Mouse (Mus musculus) heart, embryonic 14.5 days (tissue): ENCODE data around the gene Fcgr4. TPM values are rescaled to one million over a fixed set of nuclear protein-coding genes. Genes with fewer than 3 reads are reported as not detected.
A peak's percentile ranks its signal among the peaks of the same experiment; 100 is the strongest.
"Not testable (repeated sequence)": the region's sequence is repeated elsewhere in the genome, so short reads cannot be mapped to it uniquely, and the experiment has no call there.

Experiments used
- ATAC-seq: fragments of 200-750 bp; cut with Nextera tagmentation; 2 replicates; pipeline ENCODE4 v1.8.0; 2017; ENCODE audit warnings: low read depth, moderate TSS enrichment; ENCODE audit not compliant: insufficient number of reproducible peaks, insufficient read depth, low FRiP score
- H3K27ac ChIP-seq, 2 experiments: fragments of 200-500 bp in 1 of 2; fragments of 300-500 bp in 1 of 2; sonication (generic) in 1 of 2; replicated peaks in 1 of 2; 2 replicates each; pipeline ENCODE4 v1.5.1; 2012 to 2014; ENCODE audit warnings: low read depth in 2 of 2, low read length in 2 of 2, control low read depth in 1 of 2, mild to moderate bottlenecking in 1 of 2, mixed read lengths in 1 of 2; ENCODE audit not compliant: control insufficient read depth in 1 of 2, insufficient read depth in 1 of 2
- H3K27me3 ChIP-seq: fragments of 300-500 bp; sonication (generic); 2 replicates; pipeline ENCODE4 v1.6.1; 2014; ENCODE audit warnings: mild to moderate bottlenecking, low read length, control low read depth; ENCODE audit not compliant: control insufficient read depth, insufficient read depth
- H3K36me3 ChIP-seq: fragments of 300-500 bp; sonication (generic); 2 replicates; pipeline ENCODE4 v1.6.1; 2014; ENCODE audit warnings: mild to moderate bottlenecking, control low read depth, low read length, mixed read lengths; ENCODE audit not compliant: control insufficient read depth, insufficient read depth
- H3K4me1 ChIP-seq, 2 experiments: fragments of 200-500 bp in 1 of 2; fragments of 300-500 bp in 1 of 2; sonication (generic) in 1 of 2; 2 replicates each; pipeline ENCODE4 v1.6.1; 2012 to 2014; ENCODE audit warnings: low read length in 2 of 2, control low read depth in 1 of 2, mixed read lengths in 1 of 2; ENCODE audit not compliant: control insufficient read depth in 2 of 2, insufficient read depth in 2 of 2
- H3K4me2 ChIP-seq: fragments of 300-500 bp; sonication (generic); 2 replicates; pipeline ENCODE4 v1.6.1; 2014; ENCODE audit warnings: mild to moderate bottlenecking, low read length
- H3K4me3 ChIP-seq, 2 experiments: fragments of 200-500 bp in 1 of 2; fragments of 300-500 bp in 1 of 2; sonication (generic) in 1 of 2; 2 replicates each; pipeline ENCODE4 v1.5.1; 2012 to 2014; ENCODE audit warnings: low read length in 2 of 2, mild to moderate bottlenecking in 2 of 2, control low read depth in 1 of 2, low read depth in 1 of 2, moderate library complexity in 1 of 2; ENCODE audit not compliant: control insufficient read depth in 1 of 2, insufficient read depth in 1 of 2
- H3K9ac ChIP-seq: fragments of 300-500 bp; sonication (generic); 2 replicates; pipeline ENCODE4 v1.6.1; 2014; ENCODE audit warnings: mild to moderate bottlenecking, low read length
- H3K9me3 ChIP-seq: fragments of 300-500 bp; sonication (generic); 2 replicates; pipeline ENCODE4 v1.6.1; 2016; ENCODE audit warnings: low read length, control low read depth; ENCODE audit not compliant: control insufficient read depth
- WGBS: fragments of 180-500 bp; shearing (Covaris S2); extraction: QIAGEN DNeasy Blood & Tissue Kit; methylation state at CpG from one replicate; pipeline ENCODE4 v1.1.7; 2014; 5-methylcytosine and 5-hydroxymethylcytosine counted together
- polyA plus RNA-seq: library from polyadenylated mRNA; unstranded; fragments of >200 nt; fragmentation: Nextera tagmentation; extraction: Ambion mirVana; gene quantifications from 2 replicates; pipeline ENCODE4 v1.2.1, GENCODE M21; 2014

Gene Fcgr4
- polyA plus RNA-seq, 1 experiment from 2014 or later, result 1.5 TPM

DNA sequence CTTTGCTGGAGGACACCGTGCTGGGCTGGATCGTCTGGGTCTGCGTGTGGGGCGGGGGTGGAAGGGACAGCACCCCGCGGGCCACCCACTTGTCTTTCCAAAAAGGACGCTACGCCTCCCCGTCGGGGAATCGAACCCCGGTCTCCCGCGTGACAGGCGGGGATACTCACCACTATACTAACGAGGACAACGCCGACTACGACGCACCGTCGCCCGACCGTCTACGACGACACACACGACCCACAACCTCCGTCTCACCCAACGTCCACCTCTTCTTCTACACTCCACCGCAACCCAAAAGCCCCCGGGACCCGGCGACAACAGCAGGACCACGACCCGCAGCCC, 46.5 kb downstream of the Fcgr4 start:
- H3K4me3 ChIP-seq, result peak overlapping the region; percentile 37
- H3K27ac ChIP-seq, H3K9ac ChIP-seq, H3K36me3 ChIP-seq, H3K9me3 ChIP-seq: not testable (repeated sequence)
- H3K4me2 ChIP-seq, result peak overlapping the region; percentile 56
- under 1% methylated on average over 17 of the region's 35 CpGs for WGBS
- H3K4me1 ChIP-seq, result peaks cover 4 to 10% of the 10 kb centered on the region in 2 experiments
- ATAC-seq, result peak; percentile 26
- peaks cover 30% of the 10 kb centered on the region for H3K27me3 ChIP-seq

DNA sequence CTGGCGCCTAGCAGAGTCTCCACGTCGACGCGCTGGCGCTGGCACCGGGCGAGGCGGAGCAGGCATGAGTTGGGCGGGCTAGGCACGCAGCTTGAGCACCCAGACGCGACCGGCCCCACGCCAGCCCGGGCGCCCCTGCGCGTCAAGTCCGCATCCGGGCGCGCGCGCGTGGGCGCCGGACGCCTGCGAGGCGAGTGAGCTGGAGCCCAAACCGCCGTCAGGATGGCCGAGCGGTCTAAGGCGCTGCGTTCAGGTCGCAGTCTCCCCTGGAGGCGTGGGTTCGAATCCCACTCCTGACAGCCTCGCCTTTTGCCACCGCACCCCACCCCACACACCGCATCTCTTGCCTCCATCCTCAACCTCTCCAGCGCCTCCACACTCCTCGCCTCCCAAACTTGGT, 47.0 kb downstream of the Fcgr4 start:
- H3K27ac ChIP-seq, H3K9ac ChIP-seq, H3K4me1 ChIP-seq, H3K9me3 ChIP-seq, H3K36me3 ChIP-seq: not testable (repeated sequence)
- Histone ChIP-seq H3K27me3 (peaks cover 31% of the 10 kb centered on the region), H3K4me3 (peak overlapping the region; percentile 5 to 28; a peak in 1 of 4 replicates), H3K4me2 (peak overlapping the region; percentile 53)
- peak; percentile 2; the same call in 1 of the 2 replicates for ATAC-seq
- 5% methylated on average over 26 of the region's 45 CpGs for WGBS

DNA sequence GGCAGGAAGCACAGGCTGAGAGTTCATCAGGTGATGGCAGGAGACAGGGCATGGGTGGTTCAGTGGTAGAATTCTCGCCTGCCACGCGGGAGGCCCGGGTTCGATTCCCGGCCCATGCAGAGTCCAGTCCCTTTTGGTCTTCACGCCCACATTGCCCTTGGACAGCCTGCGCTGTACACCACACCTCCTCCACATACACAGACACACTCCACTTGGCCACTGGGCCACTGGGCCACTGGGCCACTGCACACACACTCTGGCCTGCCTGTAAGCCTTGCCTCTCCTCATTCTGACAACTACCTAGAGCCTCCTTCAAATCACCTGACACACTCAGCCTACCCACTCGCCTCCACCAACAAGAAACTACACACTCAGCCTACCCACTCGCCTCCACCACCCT, 47.9 kb downstream of the Fcgr4 start:
- WGBS, result 15% methylated on average over 2 of the region's 10 CpGs
- H3K9ac ChIP-seq, H3K36me3 ChIP-seq, H3K4me2 ChIP-seq, H3K4me3 ChIP-seq, H3K27ac ChIP-seq, H3K4me1 ChIP-seq, H3K9me3 ChIP-seq: not testable (repeated sequence)
- H3K27me3 ChIP-seq, result peaks cover 34% of the 10 kb centered on the region
- peak; percentile 17 for ATAC-seq

DNA sequence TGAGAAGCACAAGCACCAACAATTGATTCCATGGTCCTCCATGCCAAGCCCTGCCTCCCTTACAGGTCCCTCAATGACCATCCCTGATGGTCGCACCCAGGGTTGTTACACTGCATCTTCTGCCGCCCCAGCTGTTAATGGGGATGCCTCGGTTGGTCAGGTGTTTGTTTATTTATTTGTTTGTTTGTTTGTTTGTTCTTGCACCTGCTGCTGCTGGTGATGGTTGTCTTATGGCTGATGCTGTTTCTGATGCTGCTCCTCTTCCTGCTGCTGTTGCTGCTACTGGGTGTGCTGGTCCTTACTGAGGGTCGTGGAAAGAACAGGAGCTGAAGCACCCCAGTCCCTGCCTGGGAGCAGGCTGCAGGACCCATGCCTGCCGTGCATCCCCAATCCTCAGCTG, 49.2 kb downstream of the Fcgr4 start:
- H3K4me1 ChIP-seq, H3K4me2 ChIP-seq, H3K4me3 ChIP-seq, H3K27ac ChIP-seq, ATAC-seq, H3K36me3 ChIP-seq, H3K9me3 ChIP-seq, H3K9ac ChIP-seq: not testable (repeated sequence)
- H3K27me3 ChIP-seq, result peaks cover 34% of the 10 kb centered on the region
- WGBS, result 38% methylated on average over 5 of the region's 5 CpGs

DNA sequence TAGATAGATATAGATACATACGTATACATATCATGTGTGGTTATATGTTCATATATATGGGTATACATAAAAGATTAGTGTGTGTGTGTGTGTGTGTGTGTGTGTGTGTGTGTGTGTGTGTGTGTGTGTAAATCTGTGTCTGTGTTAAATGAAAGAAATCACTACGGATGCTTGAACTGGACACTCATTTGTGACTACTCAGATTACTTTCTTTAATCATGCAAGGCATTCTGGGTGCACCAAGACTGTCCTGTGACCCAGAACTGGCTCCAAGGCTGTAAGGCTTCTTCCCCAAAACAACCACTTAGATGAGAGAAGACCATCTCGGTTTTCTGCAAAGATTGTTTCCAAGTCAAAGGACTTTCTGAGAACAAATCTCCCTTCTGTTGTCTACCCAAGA, 50.8 kb downstream of the Fcgr4 start:
- H3K9ac ChIP-seq, ATAC-seq, H3K4me1 ChIP-seq, H3K4me3 ChIP-seq, H3K9me3 ChIP-seq, H3K4me2 ChIP-seq, H3K36me3 ChIP-seq, H3K27ac ChIP-seq: not testable (repeated sequence)
- 60% methylated on average over 3 of the region's 3 CpGs for WGBS
- H3K27me3 ChIP-seq, result peaks cover 33% of the 10 kb centered on the region

DNA sequence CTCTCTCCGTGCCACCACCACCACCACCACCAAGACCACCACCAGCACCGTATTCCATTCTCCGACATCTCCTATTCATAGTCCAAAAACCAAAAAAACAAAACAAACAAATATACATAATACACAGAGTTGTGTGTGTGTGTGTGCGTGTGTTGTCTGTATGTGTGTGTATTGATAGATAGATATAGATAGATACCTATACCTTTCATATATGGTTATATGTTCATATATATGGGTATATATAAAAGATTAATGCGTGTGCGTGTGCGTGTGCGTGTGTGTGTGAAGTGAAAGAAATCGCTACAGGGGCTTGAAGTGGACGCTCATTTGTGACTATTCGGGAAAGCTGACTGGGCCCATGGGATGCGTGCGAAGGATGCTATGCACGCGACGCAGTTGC, 52.2 kb downstream of the Fcgr4 start:
- not testable (repeated sequence) for ATAC-seq, H3K9ac ChIP-seq, H3K36me3 ChIP-seq, H3K9me3 ChIP-seq, H3K27ac ChIP-seq, H3K4me3 ChIP-seq, H3K4me1 ChIP-seq
- 22% methylated on average over 11 of the region's 16 CpGs for WGBS
- peak overlapping the region; percentile 28; the same call in 1 of the 2 replicates for H3K4me2 ChIP-seq
- peaks cover 25% of the 10 kb centered on the region for H3K27me3 ChIP-seq

DNA sequence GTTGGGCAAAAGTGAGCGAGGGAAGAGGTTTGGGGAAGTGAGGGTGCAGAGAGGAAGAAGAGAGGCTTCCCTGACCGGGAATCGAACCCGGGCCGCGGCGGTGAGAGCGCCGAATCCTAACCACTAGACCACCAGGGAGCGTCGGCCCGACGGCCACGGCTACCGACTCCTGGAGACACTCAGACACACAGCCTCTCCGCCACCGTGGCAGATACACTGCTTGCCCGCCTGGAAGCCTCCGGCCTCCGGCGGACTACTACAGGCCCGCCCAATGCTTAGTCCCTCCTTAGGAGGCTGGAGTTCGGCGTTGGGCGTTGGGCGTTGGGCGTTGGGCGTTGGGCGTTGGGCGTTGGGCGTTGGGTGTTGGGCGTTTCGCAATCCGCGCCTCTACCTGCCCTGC, 53.0 kb downstream of the Fcgr4 start:
- not testable (repeated sequence) for H3K9me3 ChIP-seq, H3K4me1 ChIP-seq, H3K9ac ChIP-seq, H3K27ac ChIP-seq, H3K4me2 ChIP-seq, H3K4me3 ChIP-seq, H3K36me3 ChIP-seq
- WGBS, result no CpG with 5 or more reads among the region's 35 CpGs
- H3K27me3 ChIP-seq, result peaks cover 24% of the 10 kb centered on the region
- ATAC-seq, result peak; percentile 32

DNA sequence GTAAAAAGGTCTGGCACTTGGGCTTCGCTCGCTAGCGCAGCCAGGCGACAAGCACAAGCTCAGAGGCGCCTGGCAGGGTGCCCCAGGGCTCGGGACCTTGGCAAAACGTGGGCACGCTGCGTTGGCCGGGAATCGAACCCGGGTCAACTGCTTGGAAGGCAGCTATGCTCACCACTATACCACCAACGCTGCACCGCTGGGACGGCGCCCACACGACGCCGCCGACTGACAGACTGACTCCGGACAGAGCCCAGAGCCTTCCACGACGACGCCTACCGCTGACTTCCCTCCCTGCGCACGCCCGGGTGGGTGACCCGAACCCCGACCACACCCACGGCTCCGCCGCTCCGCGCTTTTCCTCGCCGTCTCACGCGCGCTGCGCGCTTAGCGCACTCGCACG, 53.5 kb downstream of the Fcgr4 start:
- H3K9ac ChIP-seq, H3K36me3 ChIP-seq, H3K27ac ChIP-seq, H3K4me2 ChIP-seq, H3K9me3 ChIP-seq, H3K4me3 ChIP-seq, H3K4me1 ChIP-seq: not testable (repeated sequence)
- no CpG with 5 or more reads among the region's 45 CpGs for WGBS
- H3K27me3 ChIP-seq, result peaks cover 26% of the 10 kb centered on the region
- ATAC-seq, result peak; percentile 37
